Mouse (Mus musculus) kidney, embryonic 14.5 days (tissue): ENCODE measurements around the gene Cpn1. TPM values are rescaled to one million over a fixed set of nuclear protein-coding genes. Genes with fewer than 3 reads are reported as not detected.

Experiments used
- ATAC-seq: fragments of 200-750 bp; cut with Nextera tagmentation; 2 replicates; pipeline ENCODE4 v1.8.0; 2017; ENCODE audit warnings: moderate number of reproducible peaks, mild to moderate bottlenecking, moderate TSS enrichment, moderate library complexity; ENCODE audit not compliant: low FRiP score, low TSS enrichment
- H3K27ac ChIP-seq: fragments of 300-500 bp; sonication (generic); 2 replicates; pipeline ENCODE4 v1.5.1; 2014; ENCODE audit warnings: low read depth, mild to moderate bottlenecking, low read length, moderate library complexity, mixed read lengths
- H3K27me3 ChIP-seq: fragments of 300-500 bp; sonication (generic); 2 replicates; pipeline ENCODE4 v1.6.1; 2014; ENCODE audit warnings: mild to moderate bottlenecking, low read length; ENCODE audit not compliant: control insufficient read depth, insufficient read depth
- H3K36me3 ChIP-seq: fragments of 300-500 bp; sonication (generic); 2 replicates; pipeline ENCODE4 v1.6.1; 2014; ENCODE audit warnings: low read length, mixed read lengths; ENCODE audit not compliant: control insufficient read depth, insufficient read depth
- H3K4me1 ChIP-seq: fragments of 300-500 bp; sonication (generic); 2 replicates; pipeline ENCODE4 v1.6.1; 2014; ENCODE audit warnings: low read length, mixed read lengths; ENCODE audit not compliant: control insufficient read depth, insufficient read depth
- H3K4me2 ChIP-seq: fragments of 300-500 bp; sonication (generic); replicated peaks from 2 replicates; pipeline ENCODE4 v1.6.1; 2014; ENCODE audit warnings: low read depth, mild to moderate bottlenecking, low read length
- H3K4me3 ChIP-seq: fragments of 300-500 bp; sonication (generic); 2 replicates; pipeline ENCODE4 v1.5.1; 2014; ENCODE audit warnings: mild to moderate bottlenecking, low read length
- H3K9ac ChIP-seq: fragments of 300-500 bp; sonication (generic); 2 replicates; pipeline ENCODE4 v1.6.1; 2014; ENCODE audit warnings: low read depth, mild to moderate bottlenecking, low read length, moderate library complexity
- H3K9me3 ChIP-seq: fragments of 300-500 bp; sonication (generic); 2 replicates; pipeline ENCODE4 v1.6.1; 2016; ENCODE audit warnings: low read length; ENCODE audit not compliant: control insufficient read depth
- WGBS: fragments of 180-500 bp; shearing (Covaris S2); extraction: QIAGEN DNeasy Blood & Tissue Kit; methylation state at CpG from one replicate; pipeline ENCODE4 v1.1.7; 2014; 5-methylcytosine and 5-hydroxymethylcytosine counted together
- polyA plus RNA-seq: library from polyadenylated mRNA; unstranded; fragments of >200 nt; fragmentation: Nextera tagmentation; extraction: Ambion mirVana; gene quantifications from 2 replicates; pipeline ENCODE4 v1.2.1, GENCODE M21; 2014

Gene Cpn1
- polyA plus RNA-seq, 1 experiment from 2014 or later, result 32.3 TPM

DNA sequence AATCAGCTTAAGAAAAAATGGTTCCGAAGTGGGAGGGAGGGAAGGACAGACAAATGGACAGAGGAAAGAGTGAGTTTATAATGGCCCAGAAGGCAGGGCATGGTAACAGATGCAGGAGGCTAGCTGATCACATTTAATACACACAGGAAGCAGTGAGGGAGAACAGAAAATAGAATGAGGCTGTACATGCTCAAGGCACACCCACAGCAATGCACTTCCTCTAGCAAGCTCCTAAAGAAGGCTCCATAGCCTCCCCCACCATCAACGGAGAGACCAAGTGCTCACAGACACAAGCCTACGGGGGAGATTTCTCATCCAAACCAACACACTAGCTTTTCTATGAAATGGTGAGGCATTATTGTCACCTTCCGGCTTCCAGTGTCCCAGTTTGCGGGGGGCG is 12.1 kb downstream of the Cpn1 start:
- H3K4me3 ChIP-seq, result no peak overlapping the region
- no peaks in the 10 kb centered on the region for H3K36me3 ChIP-seq
- no peak overlapping the region for H3K27ac ChIP-seq
- no peaks in the 10 kb centered on the region for H3K27me3 ChIP-seq
- no peak overlapping the region for H3K4me2 ChIP-seq
- WGBS, result 92% methylated on average over 6 of the region's 6 CpGs
- no peak for ATAC-seq
- H3K4me1 ChIP-seq, result no peaks in the 10 kb centered on the region
- H3K9ac ChIP-seq, result no peak overlapping the region
- no peaks in the 10 kb centered on the region for H3K9me3 ChIP-seq

DNA sequence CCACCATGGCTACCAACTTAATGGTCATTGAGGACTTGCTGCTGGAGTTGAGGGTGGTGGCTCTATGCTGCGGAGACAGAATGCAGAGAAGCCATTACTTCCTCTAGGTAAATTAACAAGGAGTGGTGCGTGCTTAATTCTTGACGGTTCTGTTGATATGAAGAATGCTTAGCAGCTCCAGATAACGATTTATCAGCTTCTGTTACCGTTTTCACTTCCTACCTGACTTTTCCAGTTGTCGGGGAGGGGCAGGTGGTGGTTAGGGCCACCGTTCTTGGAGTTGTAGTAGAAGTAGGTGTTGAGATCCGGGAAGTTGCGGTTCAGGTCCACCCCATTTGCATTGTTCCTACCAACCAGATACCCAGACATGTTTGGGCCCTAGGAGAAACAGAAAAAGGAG is 12.6 kb downstream of the Cpn1 start:
- 90% methylated on average over 9 of the region's 9 CpGs for WGBS

DNA sequence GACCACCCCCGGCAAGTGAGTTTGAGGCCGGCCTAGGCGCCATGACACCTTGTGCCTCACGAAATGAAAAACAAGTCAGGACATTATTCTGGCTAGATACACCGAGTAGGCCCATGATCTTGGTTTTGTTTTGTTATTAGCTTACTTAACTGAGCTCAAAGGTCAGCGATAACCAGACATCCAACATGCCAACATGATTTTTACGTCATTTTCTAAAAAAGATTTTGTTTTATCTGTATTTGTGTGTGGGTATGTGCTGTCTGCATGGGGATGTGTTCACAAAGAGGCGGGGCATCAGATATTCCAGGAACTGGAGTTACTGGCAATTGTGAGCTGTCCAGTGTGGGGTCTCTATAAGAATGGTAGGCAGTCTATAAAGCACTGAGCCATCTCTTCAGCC is 14.2 kb downstream of the Cpn1 start:
- Histone ChIP-seq H3K4me2 (no peak overlapping the region), H3K27me3 (no peaks in the 10 kb centered on the region), H3K27ac (no peak overlapping the region), H3K4me3 (no peak overlapping the region), H3K4me1 (0 out of 2 replicates have a peak, but pooled peaks cover 4% of the 10 kb centered on the region), H3K9me3 (no peaks in the 10 kb centered on the region), H3K36me3 (no peaks in the 10 kb centered on the region), H3K9ac (no peak overlapping the region)
- 94% methylated on average over 8 of the region's 8 CpGs for WGBS
- no peak for ATAC-seq

More for the DNA sequence above, 12.6 kb downstream of the Cpn1 start:
- Histone ChIP-seq H3K27ac (no peak overlapping the region), H3K4me3 (no peak overlapping the region), H3K9me3 (no peaks in the 10 kb centered on the region), H3K4me1 (no peaks in the 10 kb centered on the region), H3K4me2 (no peak overlapping the region), H3K27me3 (no peaks in the 10 kb centered on the region), H3K9ac (no peak overlapping the region), H3K36me3 (no peaks in the 10 kb centered on the region)
- no peak for ATAC-seq

DNA sequence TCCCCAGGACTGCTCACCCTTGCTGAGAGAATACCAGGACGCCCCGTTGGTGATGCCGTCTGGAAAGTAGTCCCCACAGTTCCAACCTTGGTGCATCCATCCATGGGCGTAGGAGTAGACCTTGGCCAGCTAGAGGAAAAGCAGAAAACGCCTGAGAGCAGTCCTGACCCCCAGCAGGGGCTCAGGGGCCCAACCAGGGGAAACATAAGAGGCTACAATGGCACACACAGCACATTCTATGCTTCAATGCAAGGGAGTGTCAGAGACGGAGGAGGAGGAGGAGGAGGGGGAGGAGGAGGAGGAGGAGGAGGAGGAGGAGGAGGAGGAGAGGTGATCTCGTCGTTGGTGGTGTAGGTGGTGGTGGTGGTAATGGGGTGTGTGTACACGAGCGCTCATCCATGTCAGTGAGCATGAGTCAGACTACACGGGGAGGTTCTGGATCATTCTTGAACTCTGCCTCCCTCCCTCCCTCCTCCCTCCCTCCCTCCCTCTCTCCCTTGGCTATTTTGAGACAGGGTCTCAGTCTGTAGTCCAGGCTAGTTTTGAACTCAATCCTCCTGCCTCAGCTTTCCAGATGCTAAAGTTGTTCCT is 17.8 kb downstream of the Cpn1 start:
- WGBS, result 31% methylated on average over 10 of the region's 11 CpGs

DNA sequence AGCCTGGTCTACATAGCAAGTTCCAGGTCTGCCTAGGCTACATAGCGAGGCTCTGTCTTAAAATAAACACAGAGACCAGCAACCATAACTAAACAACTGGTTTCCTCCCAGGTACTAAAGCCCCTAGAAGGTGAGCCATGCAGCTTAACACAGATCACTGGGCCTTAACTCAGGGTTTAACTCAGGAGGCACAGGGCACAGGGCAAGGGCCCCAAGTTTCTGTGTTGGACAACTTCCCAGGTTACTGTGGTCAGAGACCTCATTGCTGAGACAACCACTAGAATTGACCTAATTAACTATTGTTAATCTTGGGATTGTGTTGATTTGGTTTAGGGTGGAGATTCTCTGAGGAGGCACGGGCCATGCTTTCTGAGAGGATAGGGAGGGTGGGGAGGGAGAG is 19.9 kb downstream of the Cpn1 start:
- no peak for ATAC-seq
- H3K9ac ChIP-seq, result no peak overlapping the region
- no peak overlapping the region for H3K27ac ChIP-seq
- H3K4me2 ChIP-seq, result no peak overlapping the region
- no peaks in the 10 kb centered on the region for H3K27me3 ChIP-seq
- no peaks in the 10 kb centered on the region for H3K36me3 ChIP-seq
- H3K4me3 ChIP-seq, result no peak overlapping the region
- peaks cover 8% of the 10 kb centered on the region; the same call in 1 of the 2 replicates for H3K4me1 ChIP-seq
- WGBS, result 68% methylated on average over 2 of the region's 2 CpGs
- no peaks in the 10 kb centered on the region for H3K9me3 ChIP-seq

More for the DNA sequence above, 17.8 kb downstream of the Cpn1 start:
- Histone ChIP-seq H3K4me1 (0 out of 2 replicates have a peak, but pooled peaks cover 4% of the 10 kb centered on the region), H3K36me3 (no peaks in the 10 kb centered on the region), H3K9ac (no peak overlapping the region), H3K27me3 (no peaks in the 10 kb centered on the region), H3K4me3 (no peak overlapping the region), H3K4me2 (no peak overlapping the region), H3K9me3 (no peaks in the 10 kb centered on the region), H3K27ac (no peak overlapping the region; the same call in 1 of the 2 replicates)
- peak; percentile 83 for ATAC-seq

DNA sequence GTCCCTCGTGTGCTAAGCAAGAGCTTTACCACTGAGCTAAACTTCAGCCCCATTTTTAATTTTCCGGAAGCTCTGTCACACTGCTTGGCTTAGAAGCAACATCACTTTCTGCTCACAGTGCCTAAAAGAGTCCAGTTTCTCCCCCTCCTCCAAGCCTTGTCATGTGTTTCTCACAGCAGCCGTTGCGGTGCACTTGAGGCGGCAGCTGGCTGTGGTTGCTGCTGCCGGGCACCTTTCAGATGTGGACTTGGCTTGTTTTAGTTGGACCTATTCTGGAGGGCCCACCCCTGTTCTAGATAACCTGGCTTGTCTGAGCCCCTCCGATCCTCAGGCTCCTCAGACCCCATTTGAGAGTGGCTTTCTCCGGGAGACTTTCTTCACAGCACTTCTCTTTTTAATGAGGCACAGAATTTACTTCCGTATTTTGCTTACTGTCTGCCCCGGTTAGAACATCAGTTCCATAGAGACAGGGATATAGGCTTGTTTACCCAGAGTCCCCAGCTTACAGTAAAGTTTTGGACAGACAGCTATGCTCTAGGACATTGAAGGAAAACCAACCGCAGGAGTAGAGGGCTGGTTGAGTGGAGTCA is 20.8 kb downstream of the Cpn1 start:
- 81% methylated on average over 11 of the region's 11 CpGs for WGBS
- H3K4me2 ChIP-seq, result no peak overlapping the region

DNA sequence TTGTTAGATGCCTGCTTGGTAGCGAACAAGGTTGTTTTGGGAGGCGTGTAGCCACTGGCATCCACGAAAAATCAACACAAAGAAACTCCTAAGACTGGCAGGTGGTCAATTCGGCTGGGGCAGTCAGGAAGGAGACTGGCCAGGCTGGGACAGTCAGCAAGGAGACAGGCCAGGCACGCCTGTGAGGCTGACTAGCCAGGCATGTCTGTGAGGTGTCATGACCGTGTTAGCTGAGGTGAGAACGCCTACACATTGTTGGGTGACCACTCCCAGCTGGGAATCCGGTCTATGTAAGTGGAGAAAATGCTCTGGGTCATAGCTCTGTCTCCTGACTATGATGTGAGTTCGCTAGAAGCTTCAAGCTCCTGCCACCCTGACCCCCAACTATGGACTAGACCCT is 23.6 kb downstream of the Cpn1 start:
- WGBS, result 28% methylated on average over 9 of the region's 9 CpGs
- no peak overlapping the region for H3K9ac ChIP-seq
- peak; percentile 53 for ATAC-seq
- no peak overlapping the region for H3K4me2 ChIP-seq
- peaks cover 4% of the 10 kb centered on the region; the same call in 1 of the 2 replicates for H3K4me1 ChIP-seq
- H3K9me3 ChIP-seq, result peaks cover 3% of the 10 kb centered on the region; the same call in 1 of the 2 replicates
- no peaks in the 10 kb centered on the region for H3K27me3 ChIP-seq
- H3K27ac ChIP-seq, result no peak overlapping the region
- H3K4me3 ChIP-seq, result no peak overlapping the region
- H3K36me3 ChIP-seq, result no peaks in the 10 kb centered on the region

More for the DNA sequence above, 20.8 kb downstream of the Cpn1 start:
- H3K27me3 ChIP-seq, result no peaks in the 10 kb centered on the region
- H3K27ac ChIP-seq, result no peak overlapping the region
- H3K9ac ChIP-seq, result no peak overlapping the region
- ATAC-seq, result no peak
- peaks cover 8% of the 10 kb centered on the region; the same call in 1 of the 2 replicates for H3K4me1 ChIP-seq
- no peak overlapping the region for H3K4me3 ChIP-seq
- peaks cover 3% of the 10 kb centered on the region; the same call in 1 of the 2 replicates for H3K9me3 ChIP-seq
- no peaks in the 10 kb centered on the region for H3K36me3 ChIP-seq

DNA sequence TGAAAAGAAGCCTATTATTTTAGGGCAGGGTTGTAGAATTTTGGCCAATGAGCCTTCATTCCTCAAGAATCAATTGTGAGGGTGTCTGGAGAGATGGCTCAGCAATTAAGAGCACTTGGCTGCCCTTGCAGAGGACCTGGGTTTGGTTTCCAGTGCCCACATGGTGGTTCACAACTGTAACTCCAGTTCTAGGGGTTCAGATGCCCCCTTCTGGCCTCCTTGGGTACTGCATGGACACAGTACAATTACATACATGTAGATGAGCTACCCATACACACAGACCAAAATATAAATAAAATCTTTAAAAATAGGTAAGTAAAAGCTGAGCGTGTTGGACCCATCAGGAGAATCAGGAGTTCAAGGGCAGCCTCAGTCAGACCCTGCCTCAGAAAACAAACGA is 25.2 kb downstream of the Cpn1 start:
- peaks cover 4% of the 10 kb centered on the region; the same call in 1 of the 2 replicates for H3K4me1 ChIP-seq
- H3K27me3 ChIP-seq, result no peaks in the 10 kb centered on the region
- no peak overlapping the region for H3K4me2 ChIP-seq
- no peak overlapping the region for H3K27ac ChIP-seq
- H3K9ac ChIP-seq, result no peak overlapping the region
- no peak for ATAC-seq
- whole genome bisulfite sequencing, result 87% methylated on average over 2 of the region's 2 CpGs
- H3K9me3 ChIP-seq, result peaks cover 3% of the 10 kb centered on the region; the same call in 1 of the 2 replicates
- H3K4me3 ChIP-seq, result no peak overlapping the region
- no peaks in the 10 kb centered on the region for H3K36me3 ChIP-seq

DNA sequence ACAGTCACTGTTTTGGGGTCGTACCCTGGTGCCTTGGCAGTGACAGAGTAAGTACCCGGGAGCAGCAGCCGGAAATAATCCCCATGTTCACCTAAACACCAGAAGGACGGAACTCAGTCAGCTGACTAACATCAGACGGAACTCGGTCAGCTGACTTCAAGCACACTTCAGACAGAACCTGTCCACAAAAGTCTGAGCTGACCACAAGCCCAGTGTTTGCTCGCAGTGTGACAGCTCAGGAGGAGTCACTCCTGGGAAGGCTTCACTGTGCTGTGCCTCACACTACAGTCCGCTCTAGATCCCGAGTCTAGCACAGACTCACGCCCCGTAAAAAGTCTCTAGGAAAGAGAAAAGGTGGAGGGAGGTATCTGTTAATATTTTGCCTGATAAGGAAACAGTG is 26.3 kb downstream of the Cpn1 start:
- H3K9me3 ChIP-seq, result peaks cover 3% of the 10 kb centered on the region; the same call in 1 of the 2 replicates
- no peaks in the 10 kb centered on the region for H3K36me3 ChIP-seq
- 88% methylated on average over 11 of the region's 11 CpGs for WGBS
- no peaks in the 10 kb centered on the region for H3K27me3 ChIP-seq
- no peak for ATAC-seq
- H3K4me3 ChIP-seq, result no peak overlapping the region
- no peak overlapping the region for H3K27ac ChIP-seq
- peaks cover 4% of the 10 kb centered on the region; the same call in 1 of the 2 replicates for H3K4me1 ChIP-seq
- no peak overlapping the region for H3K9ac ChIP-seq
- no peak overlapping the region for H3K4me2 ChIP-seq
